Mouse (Mus musculus): ENCODE data around the gene Car15. TPM values are rescaled to one million over a fixed set of nuclear protein-coding genes. Genes with fewer than 3 reads are reported as not detected.
A peak's percentile ranks its signal among the peaks of the same experiment; 100 is the strongest.

The Car15 gene
- polyA plus RNA-seq, 1 experiment: 13.9 TPM

GRCm38 (mm10) chr16:17834543-17834942 lies 3.6 kb downstream of the Car15 start:
- Histone ChIP-seq H3K27me3 (ENCODE audit: control insufficient read depth, insufficient read depth, low read length) (no peaks in the 10 kb centered on the region), H3K27ac (ENCODE audit: control insufficient read depth, insufficient read depth, low read depth, low read length) (no peak overlapping the region), H3K4me3 (ENCODE audit: control insufficient read depth, low read depth, low read length) (peak overlapping the region; percentile 68), H3K36me3 (ENCODE audit: control insufficient read depth, insufficient read depth, low read length) (no peaks in the 10 kb centered on the region), H3K4me1 (ENCODE audit: control insufficient read depth, insufficient read depth, low read length) (peaks cover 25% of the 10 kb centered on the region)
- no peak for TF ChIP-seq POLR2A (IDR thresholded peaks at IDR 0.05; ENCODE audit: control insufficient read depth, low read depth, low read length)
- TF ChIP-seq CTCF (IDR thresholded peaks at IDR 0.05; ENCODE audit: control insufficient read depth, insufficient read depth, insufficient replicate concordance, low read depth, low read length): no peak

- TF ChIP-seq POLR2A (IDR thresholded peaks at IDR 0.05; ENCODE audit: control insufficient read depth, low read depth, low read length) (no peak), CTCF (IDR thresholded peaks at IDR 0.05; ENCODE audit: control insufficient read depth, insufficient read depth, insufficient replicate concordance, low read depth, low read length) (no peak)
- Histone ChIP-seq H3K4me3 (ENCODE audit: control insufficient read depth, low read depth, low read length) (peak overlapping the region; percentile 68), H3K27ac (ENCODE audit: control insufficient read depth, insufficient read depth, low read depth, low read length) (no peak overlapping the region), H3K27me3 (ENCODE audit: control insufficient read depth, insufficient read depth, low read length) (no peaks in the 10 kb centered on the region), H3K4me1 (ENCODE audit: control insufficient read depth, insufficient read depth, low read length) (peaks cover 25% of the 10 kb centered on the region), H3K36me3 (ENCODE audit: control insufficient read depth, insufficient read depth, low read length) (no peaks in the 10 kb centered on the region)
These were observed 4.3 kb downstream of the Car15 start for GRCm38 (mm10) chr16:17833681-17834399.

- TF ChIP-seq CTCF (IDR thresholded peaks at IDR 0.05; ENCODE audit: control insufficient read depth, insufficient read depth, insufficient replicate concordance, low read depth, low read length) (no peak), POLR2A (IDR thresholded peaks at IDR 0.05; ENCODE audit: control insufficient read depth, low read depth, low read length) (no peak)
- no peaks in the 10 kb centered on the region for H3K27me3 ChIP-seq (ENCODE audit: control insufficient read depth, insufficient read depth, low read length)
- peak overlapping the region; percentile 68 for H3K4me3 ChIP-seq (ENCODE audit: control insufficient read depth, low read depth, low read length)
- H3K36me3 ChIP-seq (ENCODE audit: control insufficient read depth, insufficient read depth, low read length): no peaks in the 10 kb centered on the region
- peaks cover 25% of the 10 kb centered on the region for H3K4me1 ChIP-seq (ENCODE audit: control insufficient read depth, insufficient read depth, low read length)
- H3K27ac ChIP-seq (ENCODE audit: control insufficient read depth, insufficient read depth, low read depth, low read length): no peak overlapping the region
These were observed 4.9 kb downstream of the Car15 start for GRCm38 (mm10) chr16:17833321-17833680.

- Histone ChIP-seq H3K27ac (ENCODE audit: control insufficient read depth, insufficient read depth, low read depth, low read length) (no peak within 1 kb of the TSS), H3K4me1 (ENCODE audit: control insufficient read depth, insufficient read depth, low read length) (peaks cover 25% of the 10 kb centered on the region), H3K27me3 (ENCODE audit: control insufficient read depth, insufficient read depth, low read length) (no peaks in the 10 kb centered on the region), H3K36me3 (ENCODE audit: control insufficient read depth, insufficient read depth, low read length) (no peaks in the 10 kb centered on the region), H3K4me3 (ENCODE audit: control insufficient read depth, low read depth, low read length) (peak within 1 kb of the TSS; percentile 68)
- no peak for TF ChIP-seq CTCF (IDR thresholded peaks at IDR 0.05; ENCODE audit: control insufficient read depth, insufficient read depth, insufficient replicate concordance, low read depth, low read length)
- TF ChIP-seq POLR2A (IDR thresholded peaks at IDR 0.05; ENCODE audit: control insufficient read depth, low read depth, low read length): no peak
These were observed 5.3 kb downstream of the Car15 start, which contains the start of gene B830017H08Rik for GRCm38 (mm10) chr16:17832821-17833220. TSS of gene B830017H08Rik (plus strand) at chr16:17833121.

- Histone ChIP-seq H3K4me1 (ENCODE audit: control insufficient read depth, insufficient read depth, low read length) (peaks cover 25% of the 10 kb centered on the region), H3K4me3 (ENCODE audit: control insufficient read depth, low read depth, low read length) (no peak overlapping the region), H3K27ac (ENCODE audit: control insufficient read depth, insufficient read depth, low read depth, low read length) (no peak overlapping the region), H3K27me3 (ENCODE audit: control insufficient read depth, insufficient read depth, low read length) (no peaks in the 10 kb centered on the region), H3K36me3 (ENCODE audit: control insufficient read depth, insufficient read depth, low read length) (no peaks in the 10 kb centered on the region)
- TF ChIP-seq CTCF (IDR thresholded peaks at IDR 0.05; ENCODE audit: control insufficient read depth, insufficient read depth, insufficient replicate concordance, low read depth, low read length): no peak
- TF ChIP-seq POLR2A (IDR thresholded peaks at IDR 0.05; ENCODE audit: control insufficient read depth, low read depth, low read length): no peak
These were observed 6.4 kb downstream of the Car15 start for GRCm38 (mm10) chr16:17831781-17832180.

- peaks cover 23% of the 10 kb centered on the region for H3K4me1 ChIP-seq (ENCODE audit: control insufficient read depth, insufficient read depth, low read length)
These were observed 7.6 kb downstream of the Car15 start for GRCm38 (mm10) chr16:17830385-17831178.

GRCm38 (mm10) chr16:17828867-17829266 lies 9.3 kb downstream of the Car15 start:
- Histone ChIP-seq H3K4me1 (ENCODE audit: control insufficient read depth, insufficient read depth, low read length) (peaks cover 14% of the 10 kb centered on the region), H3K27ac (ENCODE audit: control insufficient read depth, insufficient read depth, low read depth, low read length) (no peak overlapping the region), H3K36me3 (ENCODE audit: control insufficient read depth, insufficient read depth, low read length) (no peaks in the 10 kb centered on the region), H3K4me3 (ENCODE audit: control insufficient read depth, low read depth, low read length) (no peak overlapping the region), H3K27me3 (ENCODE audit: control insufficient read depth, insufficient read depth, low read length) (no peaks in the 10 kb centered on the region)
- TF ChIP-seq POLR2A (IDR thresholded peaks at IDR 0.05; ENCODE audit: control insufficient read depth, low read depth, low read length): no peak
- no peak for TF ChIP-seq CTCF (IDR thresholded peaks at IDR 0.05; ENCODE audit: control insufficient read depth, insufficient read depth, insufficient replicate concordance, low read depth, low read length)

More at GRCm38 (mm10) chr16:17830385-17831178, 7.6 kb downstream of the Car15 start:
- no peak overlapping the region for H3K4me3 ChIP-seq (ENCODE audit: control insufficient read depth, low read depth, low read length)
- H3K27me3 ChIP-seq (ENCODE audit: control insufficient read depth, insufficient read depth, low read length): no peaks in the 10 kb centered on the region
- TF ChIP-seq POLR2A (IDR thresholded peaks at IDR 0.05; ENCODE audit: control insufficient read depth, low read depth, low read length) (no peak), CTCF (IDR thresholded peaks at IDR 0.05; ENCODE audit: control insufficient read depth, insufficient read depth, insufficient replicate concordance, low read depth, low read length) (no peak)
- H3K36me3 ChIP-seq (ENCODE audit: control insufficient read depth, insufficient read depth, low read length): no peaks in the 10 kb centered on the region
- no peak overlapping the region for H3K27ac ChIP-seq (ENCODE audit: control insufficient read depth, insufficient read depth, low read depth, low read length)
